Mouse (Mus musculus) thymus, postnatal 25 days (tissue): ENCODE data around the gene Sema4c.
"Not testable (repeated sequence)": the region's sequence is repeated elsewhere in the genome, so short reads cannot be mapped to it uniquely, and the experiment has no call there.

Source experiments
- DNase-seq: peaks from one replicate; pipeline ENCODE4 v3.0.0; 2022

Gene Sema4c

GRCm38 (mm10) chr1:36555798-36556395 lies 2.3 kb downstream of the Sema4c start:
- DNase-seq, result peak; percentile 14

GRCm38 (mm10) chr1:36554633-36555399 lies 3.3 kb downstream of the Sema4c start:
- no peak for DNase-seq

- no peak for DNase-seq
Measured at GRCm38 (mm10) chr1:36552506-36552905, 5.6 kb downstream of the Sema4c start.

- no peak for DNase-seq
Measured at GRCm38 (mm10) chr1:36551904-36552303, 6.2 kb downstream of the Sema4c start.

GRCm38 (mm10) chr1:36550075-36550863 lies 7.9 kb downstream of the Sema4c start:
- no peak for DNase-seq

GRCm38 (mm10) chr1:36549491-36549890 lies 8.7 kb downstream of the Sema4c start:
- DNase-seq, result no peak

GRCm38 (mm10) chr1:36548771-36549170 lies 9.4 kb downstream of the Sema4c start:
- DNase-seq, result no peak

- DNase-seq, result no peak
Measured at GRCm38 (mm10) chr1:36547981-36548598, 10.1 kb downstream of the Sema4c start.

- peak; percentile 97 for DNase-seq
Measured at GRCm38 (mm10) chr1:36546888-36547471, 11.2 kb downstream of the Sema4c start, which contains the start of gene Ankrd39. Ankrd39 (minus strand) TSS chr1:36547445.

- peak; percentile 62 for DNase-seq
Measured at GRCm38 (mm10) chr1:36545845-36546600, 12.1 kb downstream of the Sema4c start.

GRCm38 (mm10) chr1:36545382-36545781 lies 12.8 kb downstream of the Sema4c start:
- DNase-seq, result no peak

GRCm38 (mm10) chr1:36542925-36543324 lies 15.2 kb downstream of the Sema4c start:
- DNase-seq, result no peak

- DNase-seq, result no peak
Measured at GRCm38 (mm10) chr1:36541844-36542243, 16.3 kb downstream of the Sema4c start.

GRCm38 (mm10) chr1:36540807-36541206 lies 17.3 kb downstream of the Sema4c start:
- no peak for DNase-seq

GRCm38 (mm10) chr1:36540132-36540531 lies 18.0 kb downstream of the Sema4c start:
- no peak for DNase-seq

- DNase-seq, result no peak
Measured at GRCm38 (mm10) chr1:36539186-36539585, 19.0 kb downstream of the Sema4c start, which contains the start of gene Gm42417. Gm42417 (minus strand) TSS chr1:36539429.

- DNase-seq, result no peak
Measured at GRCm38 (mm10) chr1:36538727-36539126, 19.4 kb downstream of the Sema4c start.

GRCm38 (mm10) chr1:36536783-36537182 lies 21.4 kb downstream of the Sema4c start, which contains the start of gene Ankrd23:
Ankrd23 (minus strand) TSS chr1:36536883.
- DNase-seq, result not testable (repeated sequence)

GRCm38 (mm10) chr1:36536397-36536728 lies 21.8 kb downstream of the Sema4c start:
- no peak for DNase-seq

- DNase-seq, result no peak
Measured at GRCm38 (mm10) chr1:36535477-36536396, 22.4 kb downstream of the Sema4c start.

- no peak for DNase-seq
Measured at GRCm38 (mm10) chr1:36534595-36535058, 23.5 kb downstream of the Sema4c start.
